Mouse (Mus musculus) common myeloid progenitor, adult 5-6 weeks (primary cell): ENCODE data around the gene Dgkh. TPM values are rescaled to one million over a fixed set of nuclear protein-coding genes. Genes with fewer than 3 reads are reported as not detected.
A peak's percentile ranks its signal among the peaks of the same experiment; 100 is the strongest.

Experiments
- ATAC-seq: replicated peaks from 2 replicates; pipeline ENCODE4 v1.8.0; 2016; ENCODE audit warnings: low read depth, mild to moderate bottlenecking, moderate TSS enrichment, inconsistent platforms; ENCODE audit not compliant: poor library complexity, severe bottlenecking
- total RNA-seq: library from RNA; stranded (forward); fragments of 200-1000, 187-1606 nt; gene quantifications from 2 replicates; pipeline ENCODE4 v1.2.3, GENCODE M21; 2017

Dgkh gene
- total RNA-seq, 1 experiment from 2014 or later: 0.23 TPM

DNA sequence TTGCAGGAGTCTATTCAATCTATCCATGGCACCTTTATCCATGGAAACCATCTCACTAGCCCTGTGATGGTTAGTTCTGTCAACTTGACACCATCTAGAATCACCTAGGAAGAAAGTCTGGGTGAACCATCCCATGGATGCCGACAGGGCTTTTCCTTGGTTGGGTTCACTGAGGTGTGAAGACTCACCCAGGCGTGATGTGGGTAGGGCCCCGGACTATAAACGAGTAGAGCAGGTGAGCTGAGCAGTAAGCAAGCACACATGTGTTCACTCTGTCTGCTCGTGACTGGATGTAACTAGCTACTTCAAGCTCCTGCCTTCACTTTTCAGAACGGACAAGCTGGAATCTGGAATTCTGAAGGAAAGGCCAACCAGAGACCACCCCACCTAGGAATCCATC lies 45.9 kb downstream of the Dgkh start:
- no peak for ATAC-seq

GRCm38 (mm10) chr14:78684171-78684570 lies 48.4 kb downstream of the Dgkh start:
- ATAC-seq: no peak

DNA sequence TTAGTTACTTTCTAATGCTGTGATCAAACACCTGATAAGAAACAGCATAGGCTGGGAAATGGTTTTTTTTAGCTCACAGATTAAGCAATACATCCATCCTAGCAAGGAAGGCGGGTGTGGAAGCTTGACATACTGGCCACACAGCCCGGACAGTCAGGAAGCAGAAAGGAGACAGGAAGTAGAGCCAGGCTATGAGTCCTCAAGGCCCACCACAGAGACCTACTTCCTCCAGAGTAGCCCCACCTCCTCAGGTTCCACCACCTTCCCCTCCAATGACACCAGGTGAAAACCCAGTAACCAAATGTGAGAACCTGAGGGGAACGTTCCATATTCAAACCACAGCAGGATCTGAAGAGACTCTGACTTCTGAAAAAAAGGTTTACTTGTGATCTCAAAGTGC lies 53.6 kb downstream of the Dgkh start:
- peak; percentile 71; the same call in 1 of the 2 replicates for ATAC-seq

DNA sequence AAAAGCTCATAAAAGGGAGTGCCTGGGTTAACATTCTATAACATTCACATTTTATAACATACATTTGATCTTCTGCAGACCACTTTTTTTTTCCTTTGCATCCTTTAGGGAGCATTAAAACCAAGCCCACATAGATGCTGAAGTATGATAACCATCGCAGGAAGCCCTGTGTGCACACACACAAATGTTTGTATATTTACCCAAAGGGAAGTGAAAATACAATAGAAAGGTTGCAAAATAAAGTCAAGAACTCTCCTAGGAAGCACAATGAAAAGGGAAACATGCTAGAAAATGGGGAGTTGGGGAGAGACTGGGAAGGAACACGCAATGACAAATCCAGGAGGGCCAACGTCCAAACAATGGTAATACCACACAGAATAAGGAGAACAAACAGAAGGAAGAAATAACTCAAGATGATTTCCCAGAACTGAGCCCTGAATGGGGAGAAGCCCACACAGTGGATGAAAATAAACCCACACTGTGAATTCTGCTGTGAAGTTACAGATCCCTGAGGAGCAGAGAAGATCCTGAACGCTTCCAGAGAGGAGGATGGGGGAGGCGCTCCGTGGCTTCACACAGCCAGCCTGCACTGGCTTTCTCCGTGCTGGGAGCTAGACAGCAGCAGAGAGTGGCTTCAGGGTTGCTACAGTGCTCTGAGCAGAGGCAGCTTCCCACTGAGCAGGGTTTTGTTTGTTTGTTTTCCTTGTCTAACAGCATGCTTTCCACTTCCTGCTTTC lies 54.6 kb downstream of the Dgkh start:
- 0 out of 2 replicates have a peak, but pooled peaks have one; percentile 24 for ATAC-seq

GRCm38 (mm10) chr14:78676457-78676856 lies 56.1 kb downstream of the Dgkh start:
- no peak for ATAC-seq

DNA sequence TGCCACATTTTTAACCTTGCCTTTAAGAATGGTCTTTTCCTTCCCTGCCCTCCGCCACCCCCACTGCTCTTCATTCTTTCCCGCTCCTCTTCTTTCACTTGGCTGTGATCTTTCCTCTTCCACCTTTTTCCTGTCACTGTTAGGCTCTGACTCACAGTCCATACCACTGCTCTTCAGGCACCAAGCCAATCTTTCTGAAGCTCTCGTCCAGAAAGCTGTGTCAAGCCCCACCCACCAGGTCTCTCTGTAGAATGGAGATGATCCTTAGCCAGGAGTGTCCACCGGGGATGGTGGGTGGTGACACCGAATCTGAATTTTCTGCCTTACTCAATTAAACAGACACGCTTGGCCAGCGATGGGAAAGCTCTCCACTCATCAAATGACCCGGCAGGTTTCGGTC lies 58.0 kb downstream of the Dgkh start:
- no peak for ATAC-seq

DNA sequence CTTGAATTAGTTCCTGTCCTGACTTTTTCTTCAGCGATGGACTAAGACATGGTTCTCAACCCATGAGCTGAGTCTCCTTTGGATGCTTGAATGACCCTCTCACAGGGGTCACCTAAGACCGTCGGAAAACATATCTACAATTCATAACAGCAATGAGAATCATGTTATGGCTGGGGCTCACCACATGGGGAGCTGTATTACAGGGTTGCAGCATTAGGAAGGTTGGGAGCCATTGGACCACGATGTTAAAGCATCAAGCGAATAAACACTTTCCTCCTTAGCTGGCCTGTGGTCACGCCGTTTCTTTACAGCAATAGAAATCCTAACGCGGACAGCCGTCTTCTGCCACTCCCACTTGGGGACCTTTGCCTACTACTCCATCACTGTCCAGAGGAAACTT lies 62.6 kb downstream of the Dgkh start:
- peak; percentile 53; the same call in 1 of the 2 replicates for ATAC-seq

- ATAC-seq: peak; percentile 84
These were observed 64.3 kb downstream of the Dgkh start for GRCm38 (mm10) chr14:78668291-78668690.

- ATAC-seq: no peak
These were observed 64.8 kb downstream of the Dgkh start for GRCm38 (mm10) chr14:78667763-78668162.

GRCm38 (mm10) chr14:78662641-78663040 lies 69.9 kb downstream of the Dgkh start:
- no peak for ATAC-seq

GRCm38 (mm10) chr14:78661462-78661861 lies 71.1 kb downstream of the Dgkh start:
- no peak for ATAC-seq

- ATAC-seq: no peak
These were observed 73.9 kb downstream of the Dgkh start for GRCm38 (mm10) chr14:78658697-78659096.

- ATAC-seq: no peak
These were observed 75.5 kb downstream of the Dgkh start for GRCm38 (mm10) chr14:78656832-78657626.

DNA sequence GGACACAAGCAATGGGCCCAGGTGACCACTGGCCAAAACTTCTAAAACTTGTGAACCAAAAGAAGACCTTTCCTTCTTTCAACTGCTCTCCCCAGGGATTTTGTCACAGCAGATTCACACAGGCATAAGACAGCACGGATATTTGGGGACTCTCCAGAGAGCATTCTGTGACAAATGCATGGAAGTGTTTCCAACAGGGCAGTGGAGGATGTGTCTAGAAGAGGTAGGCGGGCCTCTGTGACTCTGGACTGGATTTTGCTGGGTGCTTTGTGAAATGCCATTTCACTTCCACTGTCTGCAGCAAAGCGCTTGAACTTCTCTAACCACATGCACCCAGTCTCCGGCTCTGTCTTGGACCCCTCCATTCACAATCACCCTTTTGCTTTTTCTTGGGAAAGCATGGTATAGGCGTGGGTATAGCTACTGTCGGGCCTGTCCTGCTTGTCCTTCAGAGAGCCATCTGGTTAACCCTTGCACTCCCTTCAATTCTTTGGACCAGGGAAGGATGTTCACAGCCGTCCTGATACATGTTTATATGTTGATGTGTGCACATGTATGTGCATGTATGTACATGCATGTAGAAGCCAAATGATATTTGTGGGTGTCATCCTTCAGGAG lies 77.5 kb downstream of the Dgkh start:
- no peak for ATAC-seq

- no peak for ATAC-seq
These were observed 78.4 kb downstream of the Dgkh start for GRCm38 (mm10) chr14:78654196-78654595.

GRCm38 (mm10) chr14:78653333-78653732 lies 79.2 kb downstream of the Dgkh start:
- no peak for ATAC-seq

DNA sequence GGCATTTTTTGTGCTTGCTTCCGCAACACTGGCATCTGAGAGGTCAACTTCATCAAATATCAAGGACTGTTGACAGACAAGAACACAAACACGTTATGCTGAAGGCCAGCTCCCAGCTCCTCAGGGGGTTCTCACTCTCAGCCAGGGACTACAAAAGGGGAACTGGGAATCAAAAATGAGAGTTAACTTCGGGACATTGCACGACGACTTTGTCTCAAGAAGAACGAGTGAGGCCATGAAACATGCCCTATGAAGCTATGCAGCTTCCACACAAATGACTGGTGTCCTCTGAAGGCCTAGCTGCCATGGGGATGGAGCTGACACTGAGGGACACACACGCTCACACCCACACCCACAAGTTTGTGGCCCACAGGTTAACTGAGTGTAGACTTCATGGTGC lies 80.9 kb downstream of the Dgkh start:
- no peak for ATAC-seq

DNA sequence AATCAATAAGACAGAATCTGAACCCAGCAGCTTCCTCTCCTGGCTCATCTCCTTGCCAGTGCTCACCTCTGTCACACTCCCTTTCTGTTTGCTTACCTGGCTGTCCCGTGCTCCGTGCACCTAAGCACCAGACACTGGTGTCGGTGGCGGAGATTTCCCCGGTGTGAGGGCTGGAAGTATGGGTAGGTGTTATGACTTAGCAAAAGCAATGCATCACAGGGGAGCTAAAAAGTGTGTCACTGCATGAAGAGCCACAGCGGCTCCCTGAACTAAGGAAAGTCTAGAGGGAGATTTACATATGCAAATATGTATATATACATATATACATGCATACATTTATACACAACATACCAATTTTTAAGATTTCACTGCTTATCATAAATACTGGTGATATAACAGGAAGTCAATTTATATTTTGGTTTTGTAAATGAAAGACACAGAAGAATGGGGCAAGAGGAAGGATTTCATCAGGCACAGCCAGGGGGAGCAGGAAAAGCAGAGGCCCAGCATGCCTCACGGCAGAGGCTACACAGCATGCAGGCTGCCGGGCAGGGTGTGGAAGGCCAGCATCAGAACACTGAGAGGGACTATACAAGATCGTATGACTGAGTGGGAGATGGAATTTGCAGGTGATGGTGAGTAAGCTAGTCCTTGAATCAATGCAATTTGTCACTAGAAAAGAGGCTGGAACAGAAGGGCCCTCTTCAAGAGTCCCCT lies 82.0 kb downstream of the Dgkh start:
- ATAC-seq: no peak; the same call in 1 of the 2 replicates

DNA sequence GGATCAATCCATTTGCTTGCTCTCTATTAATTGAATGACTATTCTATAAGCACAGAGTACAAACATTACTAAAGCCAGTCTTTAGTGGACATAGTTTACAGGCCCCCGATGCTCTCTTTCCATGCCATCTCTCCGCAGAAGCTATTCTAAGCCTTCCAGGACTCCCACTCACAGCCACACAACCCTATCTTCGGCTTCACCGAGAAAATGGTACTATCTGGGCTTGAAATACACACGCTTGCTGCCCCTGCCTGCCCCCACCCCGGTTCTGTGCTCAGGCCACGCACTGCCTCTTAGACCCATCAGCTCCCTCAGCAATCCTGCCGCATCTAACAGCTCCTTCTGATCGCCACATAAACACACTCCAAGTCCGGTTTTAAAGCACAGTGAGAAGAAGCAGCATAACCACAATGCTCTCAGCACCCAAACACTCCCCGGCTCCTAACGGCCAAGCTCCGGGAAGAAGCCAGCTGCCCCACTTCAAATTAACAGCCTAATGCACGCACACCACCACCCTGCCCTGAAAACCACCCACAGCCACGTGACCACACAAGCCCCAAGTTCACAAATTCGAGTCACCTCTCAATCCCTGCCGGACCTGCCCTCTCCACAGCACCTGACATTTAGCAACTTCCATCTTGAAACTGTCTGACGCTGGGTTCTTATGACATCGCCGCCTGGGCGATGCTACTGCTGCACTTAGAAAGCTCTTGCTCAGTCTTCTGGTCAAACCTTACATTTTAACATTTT lies 82.9 kb downstream of the Dgkh start:
- no peak for ATAC-seq

DNA sequence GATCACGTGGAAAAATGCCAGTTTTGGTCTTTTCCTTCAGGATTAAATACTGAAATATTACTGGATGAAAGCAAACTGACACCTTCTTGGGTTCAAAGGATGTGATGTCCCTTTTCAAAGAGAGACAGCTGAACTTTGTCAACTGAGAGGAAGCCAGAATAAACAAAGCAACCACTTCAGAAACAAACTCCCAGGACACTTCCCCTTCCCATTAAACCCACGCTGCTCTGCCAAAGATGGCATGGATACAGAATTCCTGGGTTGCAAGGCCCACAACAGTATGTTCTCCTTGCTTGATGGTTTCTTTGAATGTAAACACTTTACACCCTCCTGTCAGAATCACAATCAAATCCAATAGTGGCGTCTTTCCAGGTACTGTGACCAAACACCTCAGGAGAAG lies 87.0 kb downstream of the Dgkh start:
- no peak for ATAC-seq
